Mouse (Mus musculus): ENCODE results near the gene Ap1s1. TPM values are rescaled to one million over a fixed set of nuclear protein-coding genes. Genes with fewer than 3 reads are reported as not detected.

Gene Ap1s1
- total RNA-seq, 1 experiment from 2014 or later: 88.6 TPM

GRCm38 (mm10) chr5:137065454-137065853, 19.5 kb upstream of the Ap1s1 start:
- no peak for DNase-seq

DNA sequence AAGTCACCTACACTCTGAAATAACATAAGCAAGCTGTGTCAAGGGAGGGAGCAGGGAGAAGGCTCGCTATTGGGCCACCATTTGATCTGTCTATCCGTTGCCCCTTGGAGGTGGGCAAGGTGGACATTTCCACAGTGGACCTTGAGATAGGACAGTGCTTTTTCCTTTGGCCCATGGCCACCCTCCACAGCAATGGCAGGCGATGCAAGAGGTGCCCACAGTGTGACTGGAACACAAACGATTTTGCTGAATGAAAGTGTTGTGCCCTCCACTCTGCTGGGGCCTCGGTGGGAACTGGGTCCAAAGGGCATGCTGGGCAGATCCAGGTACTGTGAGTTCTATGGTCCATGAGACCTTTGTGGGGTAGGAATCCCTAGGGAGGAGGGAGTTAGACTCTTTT, 16.7 kb upstream of the Ap1s1 start:
- DNase-seq: no peak

- DNase-seq: peak; percentile 74
Measured at GRCm38 (mm10) chr5:137061809-137062481, 16.0 kb upstream of the Ap1s1 start.

DNA sequence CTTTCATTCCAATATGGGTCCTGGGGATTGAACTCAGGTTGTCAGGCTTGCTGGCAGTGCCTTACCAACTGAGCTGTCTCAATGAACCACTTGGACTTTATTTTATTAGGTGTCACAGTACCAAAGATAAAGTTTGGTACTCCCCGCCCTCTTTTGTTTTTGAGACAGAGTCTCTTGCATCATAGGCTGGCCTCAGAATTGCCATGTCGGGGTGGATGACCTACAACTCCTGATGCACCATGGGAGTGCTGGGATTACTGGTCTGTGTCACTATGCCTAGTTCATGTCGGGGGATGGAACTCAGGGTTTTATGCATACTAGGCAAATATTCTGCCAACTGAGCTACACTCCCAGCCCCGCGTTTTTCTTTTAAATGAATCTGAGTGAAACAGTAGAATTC, 8.9 kb upstream of the Ap1s1 start:
- no peak for DNase-seq

DNA sequence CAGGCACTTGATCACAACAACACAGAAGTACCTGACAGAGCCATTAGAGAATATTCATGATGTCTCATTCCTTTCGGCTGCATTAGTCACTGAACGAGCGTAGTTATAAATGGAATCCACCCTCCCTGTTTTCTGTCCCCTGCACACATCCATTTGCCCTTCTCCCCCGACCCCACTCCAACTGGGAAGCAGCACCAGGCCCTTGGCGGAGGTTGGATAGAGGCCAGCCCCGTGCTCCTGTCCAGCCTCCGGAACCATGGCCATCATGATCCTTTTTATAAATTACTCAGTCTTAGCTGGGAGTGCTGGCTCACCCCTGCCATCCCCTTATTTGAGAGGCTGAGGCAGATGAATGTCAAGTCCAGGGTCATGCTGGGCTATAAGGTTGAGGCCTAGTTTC, 8.4 kb upstream of the Ap1s1 start:
- no peak for DNase-seq

DNA sequence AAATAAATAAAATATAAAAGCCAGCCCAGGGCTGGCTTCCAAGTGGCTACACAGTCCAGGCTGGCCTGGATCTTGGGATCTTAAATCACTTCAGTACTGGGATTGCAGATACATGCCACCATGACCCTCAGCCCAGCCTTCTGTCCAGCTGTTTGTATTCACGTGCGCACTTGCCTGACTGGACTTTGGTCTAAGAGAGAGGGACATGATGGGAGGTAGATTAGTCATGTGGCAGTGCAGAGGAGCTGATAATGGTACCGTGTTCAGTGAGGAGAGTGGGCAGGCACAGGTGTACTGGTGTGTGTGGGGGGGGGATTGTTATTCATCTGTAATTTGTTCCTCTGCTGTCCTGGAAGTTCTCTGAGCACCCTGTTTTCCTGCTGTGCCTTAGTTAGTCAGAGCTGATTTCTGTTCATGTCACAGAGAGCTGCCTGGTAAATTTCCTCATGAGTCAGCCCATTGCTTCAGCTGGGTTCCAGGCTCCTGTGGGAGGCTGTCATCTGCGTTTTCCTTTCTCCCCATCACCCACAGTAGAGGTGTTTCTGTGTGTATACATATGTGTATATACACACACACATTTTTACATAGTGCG, 6.1 kb upstream of the Ap1s1 start:
- DNase-seq: no peak

- no peak for DNase-seq
Measured at GRCm38 (mm10) chr5:137051125-137051524, 5.2 kb upstream of the Ap1s1 start.

- DNase-seq: no peak
Measured at GRCm38 (mm10) chr5:137046991-137047390, 1.1 kb upstream of the Ap1s1 start.

DNA sequence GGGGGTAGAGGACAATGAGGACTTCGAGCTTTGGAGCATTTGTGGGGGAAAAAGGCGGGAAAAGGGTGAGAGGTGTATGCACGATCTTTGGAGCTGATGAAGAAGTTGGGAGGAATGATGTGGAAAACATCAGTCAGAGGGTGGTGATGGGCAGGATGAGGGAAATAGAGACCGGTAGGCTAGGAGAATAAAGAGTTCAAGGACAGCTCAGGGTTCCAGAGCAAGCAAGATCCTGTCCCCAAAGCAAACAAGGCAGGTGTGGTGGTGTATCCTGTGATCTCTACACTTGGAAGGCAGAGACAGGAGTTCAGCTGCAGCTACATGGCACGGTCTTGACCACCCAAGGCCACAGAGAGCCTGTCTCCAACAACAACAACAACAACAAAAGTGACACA, 386 bp upstream of the Ap1s1 start:
- no peak for DNase-seq

- no peak for DNase-seq
Measured at GRCm38 (mm10) chr5:137043997-137044396, 1.9 kb downstream of the Ap1s1 start.

DNA sequence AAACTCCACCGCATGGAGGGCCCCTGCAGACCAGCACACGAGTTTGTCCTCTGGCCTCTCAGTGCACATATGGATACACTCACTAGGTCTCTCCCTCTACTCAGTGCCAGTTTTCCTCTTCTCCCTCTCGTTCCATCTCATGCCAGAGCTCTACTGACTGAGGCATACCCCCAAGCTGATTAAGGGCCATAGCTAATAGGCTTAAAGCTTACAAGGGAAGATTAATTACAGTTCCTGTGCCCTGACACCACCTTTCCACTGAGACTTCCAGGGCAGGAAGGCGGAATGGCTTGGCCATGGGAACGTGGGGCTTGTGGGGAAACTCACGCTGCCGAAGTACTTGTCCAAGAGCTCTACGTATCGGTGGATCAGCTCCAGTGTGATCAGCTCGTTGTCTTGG, 4.5 kb downstream of the Ap1s1 start:
- DNase-seq: no peak

DNA sequence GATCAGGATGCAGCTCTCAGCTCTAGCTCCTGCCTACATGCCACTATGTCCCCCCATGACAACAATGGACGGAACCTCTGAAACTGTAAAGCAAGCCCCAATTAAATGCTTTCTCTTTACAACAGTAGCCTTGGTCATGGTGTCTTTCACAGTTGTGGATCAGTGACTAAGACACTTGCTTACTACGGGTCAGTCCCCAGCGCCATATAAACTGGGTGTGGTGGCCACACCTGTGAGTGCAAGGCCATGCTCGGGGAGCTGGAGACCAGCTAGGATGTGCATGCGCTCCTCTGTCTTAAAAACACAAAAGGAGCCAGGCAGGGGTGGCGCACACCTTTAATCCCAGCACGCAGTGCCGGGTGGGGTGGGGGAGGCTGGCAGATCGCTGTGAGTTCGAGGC, 6.5 kb downstream of the Ap1s1 start:
- DNase-seq: no peak

- no peak for DNase-seq
Measured at GRCm38 (mm10) chr5:137036211-137036610, 9.7 kb downstream of the Ap1s1 start.

- DNase-seq: peak; percentile 96
Measured at GRCm38 (mm10) chr5:137032641-137033074, 13.3 kb downstream of the Ap1s1 start.

- peak; percentile 32 for DNase-seq
Measured at GRCm38 (mm10) chr5:137032033-137032421, 13.9 kb downstream of the Ap1s1 start.

- peak; percentile 81 for DNase-seq
Measured at GRCm38 (mm10) chr5:137031076-137032032, 14.6 kb downstream of the Ap1s1 start.

GRCm38 (mm10) chr5:137030416-137030810, 15.5 kb downstream of the Ap1s1 start:
- no peak for DNase-seq

- DNase-seq: peak; percentile 98
Measured at GRCm38 (mm10) chr5:137029643-137030415, 16.1 kb downstream of the Ap1s1 start.

- DNase-seq: no peak
Measured at GRCm38 (mm10) chr5:137029273-137029585, 16.7 kb downstream of the Ap1s1 start.

DNA sequence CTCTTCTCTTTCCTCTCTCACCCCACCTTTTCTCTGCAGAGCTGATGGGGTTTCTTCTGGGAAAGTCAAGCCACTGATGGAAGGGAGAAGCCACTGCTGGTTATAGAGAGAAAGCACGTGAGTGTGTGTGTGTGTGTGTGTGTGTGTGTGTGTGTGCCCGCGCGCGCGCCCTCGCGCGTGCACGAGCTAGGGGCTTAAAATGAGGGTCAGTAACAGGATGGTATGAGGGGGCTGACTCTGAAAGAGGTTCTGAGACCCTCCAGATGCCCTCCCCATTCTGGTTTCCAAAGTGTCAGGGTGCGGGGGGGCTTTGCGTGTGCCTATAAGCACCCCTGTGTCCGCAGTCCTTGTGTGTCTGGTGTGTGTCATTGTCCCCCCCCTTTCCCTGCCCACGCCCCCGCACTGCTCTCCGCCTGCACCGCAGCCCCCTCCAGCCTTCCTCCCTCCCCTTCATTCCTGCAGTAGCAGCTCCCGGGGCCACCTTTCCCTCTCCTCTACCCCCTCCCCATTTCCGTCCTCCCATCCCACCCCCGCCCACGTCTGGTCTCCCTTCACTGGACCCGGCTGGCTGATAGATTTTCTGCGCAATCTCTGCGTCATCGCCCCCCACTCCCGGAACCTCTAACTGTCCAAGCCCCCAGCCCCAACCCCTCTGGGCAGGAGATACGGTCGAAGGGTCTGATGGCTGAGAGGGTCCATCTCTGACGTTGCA, 17.2 kb downstream of the Ap1s1 start:
- no peak for DNase-seq

- no peak for DNase-seq
Measured at GRCm38 (mm10) chr5:137026092-137026491, 19.8 kb downstream of the Ap1s1 start, which contains the start of gene Vgf. TSS of gene Vgf (plus strand) at chr5:137026392.

GRCm38 (mm10) chr5:137025132-137025531, 20.8 kb downstream of the Ap1s1 start:
- peak; percentile 88 for DNase-seq

Data from adrenal gland, postnatal 14 days (tissue).